Mouse (Mus musculus) lung, postnatal 14 days (tissue): ENCODE measurements at regions not wholly inside any gene's neighbourhood (a gene's known extent, or its start where the extent isn't known, plus 50 kb on each side); places are given as distances from the start of the nearest gene placed in this dataset.

Source experiments
- DNase-seq: peaks from one replicate; pipeline ENCODE4 v3.0.0; 2021

DNA sequence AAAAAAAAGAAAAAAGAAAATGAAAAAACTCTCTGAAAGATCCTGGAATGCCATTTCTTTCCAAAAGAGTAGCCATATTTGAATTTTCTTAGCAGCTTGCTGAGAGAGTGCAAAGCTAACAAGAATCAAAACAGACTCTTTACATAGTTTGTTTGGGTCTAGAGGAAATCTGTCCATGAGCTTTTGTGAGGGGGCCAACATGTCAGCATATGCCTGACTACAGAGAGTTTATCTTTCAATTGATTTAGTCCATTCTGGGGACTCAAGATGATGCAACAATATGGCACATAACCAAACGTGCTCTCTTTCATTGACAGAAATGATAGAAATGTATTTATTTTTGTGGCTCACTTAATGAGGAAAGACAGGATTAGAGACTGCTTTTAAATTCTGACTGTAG lies 822.8 kb upstream of the Acvr2a start:
- no peak for DNase-seq

DNA sequence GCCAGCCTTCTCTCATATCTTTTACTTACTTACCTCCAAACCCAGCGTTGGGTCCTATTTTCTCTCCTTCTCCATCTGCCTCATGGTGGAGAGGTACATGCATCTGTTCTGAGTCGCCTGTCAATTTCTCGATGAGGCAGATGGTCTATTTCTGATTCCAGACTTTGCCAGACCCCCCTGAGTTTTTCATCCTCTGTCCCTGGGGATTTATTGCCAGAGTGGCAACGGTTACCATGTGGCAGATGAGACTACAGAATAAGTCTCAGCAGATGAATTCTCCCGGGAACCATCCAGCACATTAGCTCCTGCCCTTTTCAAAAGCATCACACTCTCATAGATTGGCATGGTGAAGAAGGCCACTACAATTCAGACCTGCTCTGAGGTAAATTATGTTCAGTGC lies 819.7 kb upstream of the Acvr2a start:
- no peak for DNase-seq

DNA sequence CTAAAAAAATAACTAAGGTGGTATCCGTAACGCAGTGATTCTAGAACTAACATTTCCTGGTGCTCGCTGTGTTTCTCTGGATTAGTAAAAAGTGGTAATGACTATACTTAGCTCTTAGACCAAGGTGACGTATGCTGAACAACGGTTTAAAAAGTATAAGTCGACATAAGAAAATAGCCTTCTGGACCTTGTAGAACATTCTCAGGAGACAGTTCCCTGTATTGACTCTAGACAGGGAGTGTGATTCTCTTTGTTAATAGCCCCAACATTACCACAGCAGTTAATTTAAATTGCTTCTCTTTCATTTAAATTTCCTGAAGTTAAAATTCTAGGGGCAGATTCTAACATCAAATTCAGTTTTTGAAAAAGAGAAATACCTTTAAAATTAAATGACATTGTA lies 812.7 kb upstream of the Acvr2a start:
- no peak for DNase-seq

DNA sequence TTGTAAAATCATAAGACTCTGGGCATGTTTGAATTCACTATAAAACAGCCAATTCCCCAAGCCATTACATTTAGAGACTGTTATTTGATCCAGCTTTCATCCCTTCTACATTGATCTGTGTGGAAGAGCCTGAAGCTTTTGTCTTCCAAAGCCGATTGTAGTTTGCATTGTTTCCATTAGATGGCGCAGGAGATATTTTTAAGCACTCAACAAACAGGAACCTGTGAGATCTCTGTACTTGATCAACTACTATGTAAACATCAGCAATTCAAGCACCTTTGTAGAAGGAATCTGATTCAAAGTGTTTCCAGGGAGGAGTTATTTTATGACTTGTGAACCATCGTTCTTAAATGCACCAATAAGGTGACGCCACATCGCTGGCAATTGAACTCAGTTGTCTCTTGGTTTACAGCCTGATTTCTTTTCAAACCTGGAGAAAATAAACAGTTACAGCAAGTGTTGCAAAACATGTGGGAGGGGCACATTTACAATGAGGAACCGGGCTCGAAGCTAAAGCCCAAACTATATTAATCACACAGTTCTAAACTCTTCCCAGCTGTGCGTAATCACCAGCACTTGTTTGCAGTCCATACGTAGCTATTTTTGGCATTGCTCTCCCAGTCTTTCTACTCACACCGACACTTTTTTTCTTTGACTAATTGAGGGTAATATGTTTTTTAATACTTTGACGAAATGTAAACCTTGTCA lies 812.0 kb upstream of the Acvr2a start:
- peak; percentile 71 for DNase-seq

DNA sequence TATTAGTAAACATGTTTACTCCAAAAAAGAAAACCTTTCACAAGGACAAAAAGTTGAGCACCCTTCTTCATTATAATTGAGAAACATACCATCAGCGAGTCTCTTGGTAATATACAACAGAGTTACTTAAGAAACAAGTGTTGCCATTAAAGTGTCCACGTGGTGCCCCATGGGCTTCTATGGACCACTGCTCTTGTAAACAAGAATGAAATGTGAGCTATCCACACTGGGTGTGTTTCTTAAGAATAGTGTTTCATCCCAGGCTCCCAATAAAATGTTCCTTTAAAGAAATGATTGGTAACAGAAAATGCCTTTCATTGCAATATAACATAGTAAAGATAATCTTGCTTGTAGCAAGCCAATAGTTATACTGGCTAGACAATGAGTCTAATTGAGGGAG lies 803.6 kb upstream of the Acvr2a start:
- DNase-seq: no peak

DNA sequence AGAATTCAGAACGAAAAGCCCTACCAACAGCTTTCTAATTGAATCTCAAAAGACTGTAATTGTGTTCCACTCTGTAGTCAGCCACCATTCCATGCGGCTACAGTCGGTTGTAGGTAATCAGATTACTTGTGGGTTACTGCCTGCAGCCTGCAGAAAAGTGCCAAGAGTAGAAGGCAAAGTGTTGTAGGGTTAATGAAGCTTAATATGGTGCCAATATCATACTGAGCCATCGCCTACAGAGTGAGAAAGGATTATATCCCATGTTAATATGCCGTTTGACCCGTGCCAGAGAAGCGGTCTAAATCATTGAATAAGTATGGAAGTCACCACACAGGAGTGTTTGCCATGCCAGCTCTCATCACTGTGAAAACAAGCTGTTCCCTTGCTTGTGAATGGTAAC lies 786.4 kb upstream of the Acvr2a start:
- no peak for DNase-seq

DNA sequence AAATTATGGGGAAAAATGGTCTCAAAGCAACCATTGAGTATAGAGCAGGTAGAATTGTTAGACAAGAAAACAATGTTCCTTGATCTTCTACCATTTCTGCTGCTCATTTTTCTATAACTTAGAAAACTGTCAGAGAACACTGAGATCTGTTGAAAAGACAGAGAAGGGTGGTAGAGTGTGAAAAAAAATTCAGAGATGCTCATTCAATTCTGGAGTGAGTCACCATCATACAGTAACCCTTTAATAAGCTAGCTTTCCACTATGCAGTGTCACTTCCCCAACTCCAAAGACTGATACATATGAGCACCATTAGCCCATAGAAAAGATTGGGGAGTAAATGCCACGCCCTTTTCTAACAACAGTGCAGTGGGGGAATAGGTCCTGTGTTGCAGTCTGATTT lies 752.5 kb upstream of the Acvr2a start:
- no peak for DNase-seq

DNA sequence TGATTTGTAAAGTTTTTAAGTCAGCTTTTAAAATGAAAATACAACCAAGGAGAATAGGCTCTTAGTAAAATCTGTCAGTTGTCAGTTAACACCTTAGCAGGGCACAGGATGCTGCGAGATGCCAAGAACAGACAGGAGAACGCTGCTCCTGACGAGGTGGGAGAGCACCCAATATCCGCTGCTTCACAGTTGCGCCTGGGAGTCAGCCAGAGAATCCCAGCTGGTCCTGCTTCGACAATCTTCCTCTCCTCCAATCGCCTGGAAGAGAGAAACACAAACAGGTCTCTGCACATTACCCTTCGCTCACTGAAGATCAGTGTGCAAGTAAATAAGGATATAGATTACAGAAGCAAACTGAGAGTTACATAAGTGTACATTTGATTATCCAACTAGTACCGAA lies 750.5 kb upstream of the Acvr2a start:
- DNase-seq: peak; percentile 27

DNA sequence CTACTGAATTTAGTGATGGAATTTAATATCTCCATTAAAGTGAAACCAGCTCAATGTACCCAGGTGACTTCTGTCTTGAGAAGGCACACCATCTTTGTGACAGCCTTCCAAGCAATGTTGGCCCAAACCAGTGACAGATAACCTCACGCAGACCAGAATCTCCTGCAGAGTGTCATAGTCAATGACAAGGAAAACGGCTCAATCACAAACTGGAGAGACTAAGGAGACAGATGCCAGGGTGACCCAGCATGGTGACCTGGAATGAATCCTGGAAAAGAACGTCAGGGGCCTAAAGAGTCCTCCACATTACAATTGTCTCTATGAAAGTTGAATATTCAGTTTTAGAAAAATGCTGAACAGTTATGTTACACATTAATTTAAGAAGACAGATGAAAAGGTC lies 748.7 kb upstream of the Acvr2a start:
- no peak for DNase-seq

DNA sequence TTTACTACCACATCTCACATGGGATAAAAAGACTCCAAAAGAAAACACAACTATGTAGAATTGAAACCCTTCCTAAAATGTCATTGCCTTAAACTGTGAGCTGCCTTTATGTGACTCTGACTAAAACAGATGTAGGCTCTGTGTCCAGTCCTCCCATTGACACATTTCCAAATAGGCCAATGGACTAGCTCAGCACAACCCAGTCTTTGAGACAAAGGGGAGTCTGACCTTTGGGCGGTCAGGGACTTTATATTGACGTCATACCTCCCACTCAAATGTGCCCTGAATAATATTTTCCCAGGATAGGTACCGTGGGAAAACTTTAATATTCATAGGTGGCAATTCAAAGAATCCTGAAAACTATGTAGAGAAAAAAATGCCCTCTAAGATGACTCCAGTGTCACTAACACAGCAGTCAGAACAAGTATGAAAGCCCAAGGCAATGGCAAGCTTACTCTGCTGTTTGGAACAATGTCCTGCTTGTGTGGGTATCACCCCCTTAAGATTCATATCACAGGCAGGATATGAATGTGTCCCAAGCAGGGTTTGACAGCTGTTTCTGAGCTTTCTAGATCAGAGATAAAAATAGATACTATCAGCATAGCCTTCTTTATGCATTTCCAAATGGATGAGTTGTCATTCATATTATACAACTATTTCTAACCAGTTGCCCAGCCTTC lies 731.6 kb upstream of the Acvr2a start:
- no peak for DNase-seq

DNA sequence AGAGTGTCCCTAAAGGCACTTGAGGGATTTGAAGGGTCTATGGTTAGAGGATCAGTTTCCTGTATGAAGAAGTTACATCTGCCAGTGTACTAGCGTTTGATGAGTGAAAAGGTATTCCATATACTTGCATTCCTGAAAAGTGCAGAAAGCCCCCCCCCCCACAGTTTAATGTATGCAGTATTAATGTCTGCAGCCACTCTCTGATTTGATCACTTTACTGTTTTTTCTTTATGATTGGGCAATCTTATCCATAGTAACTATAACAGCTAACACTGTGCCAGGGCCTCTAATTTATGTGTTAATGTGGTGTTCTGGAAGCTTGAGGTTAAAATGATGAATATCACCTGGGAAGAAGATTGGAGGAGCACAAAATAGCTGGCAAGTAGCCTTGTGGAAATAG lies 715.6 kb upstream of the Acvr2a start:
- no peak for DNase-seq

DNA sequence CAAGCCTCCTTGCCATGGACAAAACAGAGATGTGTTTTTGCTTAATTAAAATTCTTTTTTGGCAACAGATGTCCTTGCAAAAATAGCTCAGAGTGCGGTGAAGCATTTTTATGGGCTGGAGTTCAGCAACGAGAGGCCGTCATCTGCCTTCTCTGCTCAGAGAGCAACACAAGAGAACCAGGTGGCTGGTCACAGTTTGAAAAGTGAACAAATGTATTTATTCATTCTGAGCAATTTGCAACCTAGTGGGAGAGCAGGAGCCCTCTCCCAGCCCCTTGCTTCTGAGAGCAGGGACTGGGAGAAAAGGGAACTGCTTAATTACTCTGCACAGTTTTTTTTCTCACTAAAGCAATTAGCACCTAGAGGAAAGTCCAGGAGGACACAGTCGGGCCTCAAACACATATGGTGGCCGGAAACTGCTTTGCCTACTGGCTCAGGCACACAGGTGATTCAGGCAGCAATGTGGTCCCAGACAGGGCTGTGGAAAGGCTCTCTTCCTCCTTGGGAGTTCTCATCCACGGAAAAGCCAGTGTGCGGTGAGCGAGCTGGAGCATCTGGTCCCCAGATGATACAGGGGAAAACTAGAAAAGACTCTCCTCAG lies 714.9 kb upstream of the Acvr2a start:
- no peak for DNase-seq

DNA sequence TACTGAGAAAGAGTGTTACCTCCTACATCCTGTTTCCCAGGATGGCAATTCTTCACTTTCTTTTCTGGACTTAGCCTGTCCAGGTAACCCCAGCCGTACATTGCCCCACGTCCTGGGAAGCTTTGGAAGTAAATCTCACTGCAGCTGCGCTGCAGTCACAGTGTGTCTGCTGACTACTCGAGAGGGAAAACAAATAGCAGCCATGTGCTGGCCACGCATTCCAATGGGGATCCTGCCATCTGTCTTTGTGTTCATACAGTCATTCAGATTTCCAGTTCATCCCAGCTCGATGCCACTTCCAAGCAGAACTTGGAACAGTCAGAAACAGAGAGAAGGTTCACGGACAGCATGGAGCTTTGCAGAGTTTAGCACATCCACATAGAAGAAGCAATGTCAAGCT lies 690.2 kb upstream of the Acvr2a start:
- no peak for DNase-seq

DNA sequence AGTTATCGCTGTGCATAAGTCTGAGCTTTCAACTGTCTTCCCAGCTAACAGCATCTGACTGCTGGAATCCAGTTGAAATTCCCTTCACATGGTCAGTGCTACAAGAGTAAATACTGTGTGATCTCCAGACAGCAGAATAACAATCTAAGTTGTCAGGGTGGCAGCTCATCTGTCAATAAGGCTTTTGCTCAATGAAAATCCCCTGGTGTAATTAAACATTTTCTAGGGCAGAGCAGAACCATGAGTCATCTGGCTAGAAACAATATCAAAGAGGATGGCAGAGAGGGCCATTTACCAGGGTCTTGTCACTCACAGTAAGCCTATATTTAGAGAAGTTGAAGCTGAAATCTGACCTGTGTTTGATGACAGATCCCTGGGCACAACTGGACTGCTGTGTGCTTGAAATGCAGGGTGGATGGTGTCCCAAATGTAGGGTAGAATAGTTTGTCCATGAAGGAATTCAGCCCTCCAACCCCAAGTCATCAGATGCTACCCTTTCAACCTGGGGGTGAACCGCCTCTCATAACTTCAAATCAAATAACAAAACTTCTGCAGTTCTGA lies 675.8 kb upstream of the Acvr2a start:
- DNase-seq: no peak

DNA sequence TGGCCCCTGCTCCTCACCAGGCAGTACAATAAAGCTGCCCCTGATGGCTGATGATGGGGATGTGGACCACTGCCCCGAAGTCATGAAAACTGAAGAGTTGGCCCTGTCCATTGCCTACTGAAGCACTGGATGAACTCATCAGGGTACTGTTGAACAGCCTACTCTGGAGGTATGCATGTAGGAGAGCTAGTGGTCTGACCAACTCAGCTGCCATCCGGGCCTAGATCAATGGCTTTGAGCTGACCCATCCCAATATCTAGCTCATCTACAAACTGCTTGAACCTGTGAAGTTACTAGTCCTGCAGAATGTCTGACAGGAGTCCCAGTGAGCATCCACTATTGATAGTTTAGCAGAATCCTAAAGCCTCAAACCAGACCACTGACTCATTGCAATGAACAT lies 672.6 kb upstream of the Acvr2a start:
- no peak for DNase-seq

DNA sequence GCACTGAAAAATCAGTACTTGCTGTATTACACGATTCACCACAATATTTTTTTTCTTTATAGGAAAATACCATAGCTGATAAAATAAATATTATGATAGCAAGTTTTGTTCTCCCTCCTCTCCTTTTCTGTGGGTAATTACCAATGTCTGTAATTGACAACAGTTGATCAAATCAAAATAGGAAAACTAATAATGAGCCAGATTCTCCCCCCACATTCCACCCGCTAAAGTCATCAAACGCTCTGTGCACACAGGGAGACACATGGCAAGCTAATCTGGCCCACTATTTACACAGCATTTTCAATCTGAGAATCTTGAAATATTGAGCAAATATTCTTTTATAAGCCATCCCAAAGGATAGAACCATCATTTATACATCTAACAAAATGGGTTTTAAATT lies 659.2 kb upstream of the Acvr2a start:
- no peak for DNase-seq

DNA sequence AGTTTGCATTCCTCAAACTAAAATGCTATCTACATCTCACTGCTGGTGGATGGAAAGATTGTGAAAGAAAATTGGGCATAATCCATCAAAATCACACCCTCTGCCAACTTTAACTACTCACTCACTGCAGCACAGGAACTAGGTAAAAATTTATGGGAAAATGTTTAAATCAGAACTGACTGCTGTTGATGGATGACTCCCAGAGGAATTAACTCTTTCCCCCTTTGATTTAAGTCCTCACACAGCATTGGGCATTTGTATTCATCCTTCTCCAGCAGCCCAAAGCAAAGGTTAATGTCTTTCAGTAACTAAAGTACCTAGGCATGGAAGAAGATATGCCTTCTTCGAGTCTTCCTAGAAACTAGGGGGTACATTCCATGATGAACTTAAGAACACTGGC lies 641.3 kb upstream of the Acvr2a start:
- DNase-seq: no peak

DNA sequence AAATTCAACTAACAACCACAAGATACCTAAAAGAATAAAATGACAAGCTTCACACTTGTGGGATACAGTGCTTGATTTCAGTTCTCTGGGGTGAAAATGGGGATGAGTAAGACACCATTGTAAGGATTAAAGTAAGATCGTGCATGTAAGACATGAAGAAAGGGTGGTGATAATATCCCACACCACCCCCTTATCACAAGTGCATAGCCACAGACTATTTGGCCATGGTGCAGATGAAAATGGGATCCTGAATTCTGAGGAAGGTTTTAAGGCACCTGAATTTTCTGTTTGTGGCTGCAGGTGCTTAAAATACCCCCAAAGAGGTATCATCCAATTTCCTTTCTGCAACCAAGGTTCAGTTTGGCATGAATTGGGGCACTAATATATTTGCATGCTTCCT lies 627.7 kb upstream of the Acvr2a start:
- no peak for DNase-seq

DNA sequence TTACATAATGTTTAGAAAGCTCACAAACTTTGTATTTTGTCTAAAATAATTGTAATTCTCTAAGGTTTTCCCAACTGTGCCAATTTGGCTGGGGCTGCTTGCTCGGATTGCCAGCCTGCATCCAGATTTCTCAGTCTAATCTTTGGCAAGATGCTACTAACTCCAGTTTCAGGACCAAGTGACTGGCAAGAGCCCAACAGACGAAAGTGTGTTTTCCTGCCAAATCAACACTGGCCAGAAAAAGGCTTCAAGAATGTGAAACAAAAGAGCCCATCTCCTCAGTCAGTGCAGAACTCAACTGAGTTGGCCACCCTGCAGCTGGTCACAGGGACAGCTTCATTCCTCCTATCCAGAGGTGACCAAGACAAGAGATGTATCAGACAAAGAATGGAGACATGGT lies 627.3 kb upstream of the Acvr2a start:
- peak; percentile 44 for DNase-seq

DNA sequence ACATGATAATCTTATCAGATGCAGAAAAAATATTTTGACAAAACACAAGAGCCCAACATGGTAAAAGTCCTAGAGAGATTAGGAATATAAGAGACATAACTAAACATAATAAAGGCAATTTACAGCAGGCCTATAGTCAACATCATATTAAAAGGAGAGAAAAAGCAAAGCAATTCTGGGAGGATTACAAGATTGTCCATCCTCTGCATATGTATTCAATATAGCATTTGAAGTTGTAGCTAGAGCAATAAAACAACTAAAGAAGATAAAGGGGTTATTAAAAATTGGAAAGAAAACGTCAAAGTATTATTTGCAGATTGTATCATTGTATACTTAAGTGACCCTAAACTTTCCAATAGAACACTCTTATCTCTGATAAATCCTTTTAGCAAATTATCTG lies 602.1 kb upstream of the Acvr2a start:
- DNase-seq: no peak

DNA sequence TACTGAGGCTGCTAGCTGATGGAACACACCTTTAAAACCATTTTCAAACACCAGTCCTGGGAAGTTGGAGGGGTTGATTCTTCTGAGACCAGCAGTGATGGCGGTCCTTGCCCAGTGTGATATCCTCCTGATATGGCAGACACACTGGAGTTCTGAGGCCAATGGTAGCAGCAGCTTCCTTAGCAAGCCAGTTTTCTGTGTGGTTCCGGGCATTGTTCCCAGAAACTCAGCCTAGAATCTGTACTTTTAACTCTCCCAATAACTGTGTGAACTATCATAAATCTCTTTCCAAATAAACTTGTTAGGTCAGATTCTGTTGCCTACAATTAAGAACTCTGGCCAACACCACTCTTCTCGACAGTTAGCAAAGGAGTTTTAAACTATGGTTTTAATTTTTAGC lies 593.1 kb upstream of the Acvr2a start:
- peak; percentile 15 for DNase-seq

DNA sequence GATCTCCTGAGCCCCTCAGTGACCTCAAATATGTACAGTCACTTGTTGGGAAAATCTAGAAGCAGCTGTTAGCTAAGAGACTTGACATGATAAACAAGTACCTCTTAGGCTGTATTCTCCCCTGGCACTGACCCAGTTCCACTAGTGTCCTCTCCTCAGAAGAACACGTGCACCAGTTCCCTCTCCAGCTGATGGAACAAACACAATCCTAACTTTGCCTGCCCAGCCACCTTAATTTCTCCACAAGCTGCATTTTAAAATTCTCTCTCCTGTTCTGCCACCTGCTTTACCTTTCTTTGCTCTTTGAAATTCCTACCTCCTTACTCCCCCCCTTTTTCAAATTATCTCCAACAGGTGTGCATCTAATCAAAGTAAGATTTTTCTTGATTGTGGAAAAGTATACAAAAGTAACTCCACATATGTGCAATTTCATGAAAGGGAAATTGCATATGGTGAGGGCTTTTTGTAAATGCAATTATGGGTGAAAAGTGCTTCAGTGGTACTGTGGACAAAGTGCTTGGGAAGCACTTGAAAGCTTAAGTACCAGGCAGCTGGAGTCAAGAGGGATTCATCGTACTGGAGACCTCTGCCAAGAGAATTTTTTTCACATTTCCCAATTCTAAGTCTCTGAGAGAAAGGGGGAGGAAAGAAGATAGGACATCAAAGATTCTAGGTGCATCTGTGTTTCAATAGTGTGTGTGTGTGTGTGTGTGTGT lies 590.7 kb upstream of the Acvr2a start:
- DNase-seq: peak; percentile 12

DNA sequence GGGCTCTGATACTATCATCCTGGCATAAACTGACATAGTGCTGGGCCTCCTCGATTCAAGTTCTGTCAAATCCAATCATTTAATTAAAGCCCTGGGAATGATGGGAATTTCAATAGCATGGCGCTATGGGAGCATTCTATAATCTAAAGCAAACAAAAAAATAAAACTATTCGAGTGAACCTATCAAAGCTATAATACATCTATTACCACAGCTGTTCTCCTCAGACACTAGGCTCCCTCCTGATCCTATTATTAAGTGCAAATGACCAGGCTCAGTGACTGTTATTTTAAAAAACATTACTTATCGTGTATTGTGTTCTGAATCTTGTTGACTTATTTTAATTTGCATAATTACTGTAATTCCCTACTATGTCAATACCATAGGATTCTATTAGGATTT lies 563.7 kb upstream of the Acvr2a start:
- no peak for DNase-seq

DNA sequence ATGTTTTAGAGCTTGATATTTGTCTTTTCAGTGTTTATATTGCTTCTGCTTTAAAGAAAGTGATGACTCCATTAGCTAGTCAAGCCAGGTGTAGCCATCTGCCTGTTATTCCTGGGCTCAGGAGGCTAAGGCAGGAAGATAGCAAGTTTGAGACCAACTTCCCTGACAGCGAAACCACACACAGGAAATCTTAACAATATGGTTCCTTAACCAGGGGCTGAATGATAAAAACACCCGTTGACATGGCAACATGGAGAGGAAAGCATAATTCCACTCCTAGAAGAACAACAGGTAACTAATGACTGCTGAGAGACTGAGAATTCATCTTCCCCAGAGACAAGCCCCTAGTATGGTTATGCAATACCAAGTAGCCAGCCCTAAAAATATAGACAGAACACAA lies 553.6 kb upstream of the Acvr2a start:
- DNase-seq: no peak
